Mouse (Mus musculus): ENCODE results near the gene Hsf2.
"Not testable (repeated sequence)": the region's sequence is repeated elsewhere in the genome, so short reads cannot be mapped to it uniquely, and the experiment has no call there.

The Hsf2 gene

DNA sequence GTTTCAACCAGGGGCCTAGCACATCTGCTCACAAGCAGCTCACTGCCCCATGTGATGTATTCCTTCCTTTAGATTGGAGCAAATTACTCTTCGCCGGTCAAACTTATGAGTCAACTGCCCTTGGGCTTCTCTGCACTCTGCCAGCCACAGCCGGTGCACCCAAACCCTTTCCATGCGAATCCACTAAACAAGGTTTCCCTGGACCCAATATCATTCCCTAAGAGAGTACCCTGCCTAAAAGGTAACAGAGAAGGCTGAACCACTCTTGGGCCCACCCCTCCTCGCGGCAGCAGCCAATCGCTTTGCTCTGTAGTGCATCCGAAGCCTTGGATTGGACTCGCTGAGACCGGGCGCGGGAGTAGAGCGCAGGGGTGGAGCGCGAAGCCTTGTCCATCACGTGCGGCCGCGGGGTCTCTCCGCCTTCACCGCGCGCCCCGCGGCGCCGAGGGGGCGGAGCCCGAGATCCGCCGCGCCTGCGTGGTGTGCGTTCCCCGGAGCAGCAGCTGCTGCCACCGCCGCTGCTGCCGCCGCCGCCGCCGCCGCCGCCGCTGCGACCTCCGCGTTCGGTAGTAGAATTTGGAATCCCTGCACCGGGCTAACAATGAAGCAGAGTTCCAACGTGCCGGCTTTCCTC, at the start of gene Hsf2:
Gene Hsf2 (plus strand): TSS at position 478 of the 634 bp plus-strand sequence.
- peak; percentile 95 for DNase-seq (ENCODE audit: low read depth, low spot score)

DNA sequence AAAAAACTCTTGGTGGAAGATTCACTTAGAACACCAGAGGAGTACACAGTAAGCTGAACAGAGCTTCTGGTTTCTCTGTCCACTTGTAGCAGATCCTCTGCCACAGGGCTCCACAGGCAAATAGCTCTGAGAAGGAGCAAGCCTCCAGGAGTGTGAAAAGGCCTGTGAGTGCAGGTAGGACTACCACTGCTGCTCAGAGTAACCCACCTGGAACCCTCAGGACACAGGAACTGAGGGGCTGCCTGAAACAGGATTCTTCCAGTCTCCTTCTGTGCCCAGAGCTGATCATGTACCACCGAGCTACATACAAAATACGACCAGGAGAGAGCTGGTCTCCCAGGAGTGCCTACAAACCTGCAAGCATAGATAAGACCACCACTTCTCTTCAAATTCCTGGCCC, 48.3 kb upstream of the Hsf2 start:
- no peak for DNase-seq (ENCODE audit: low read depth, low spot score)

DNA sequence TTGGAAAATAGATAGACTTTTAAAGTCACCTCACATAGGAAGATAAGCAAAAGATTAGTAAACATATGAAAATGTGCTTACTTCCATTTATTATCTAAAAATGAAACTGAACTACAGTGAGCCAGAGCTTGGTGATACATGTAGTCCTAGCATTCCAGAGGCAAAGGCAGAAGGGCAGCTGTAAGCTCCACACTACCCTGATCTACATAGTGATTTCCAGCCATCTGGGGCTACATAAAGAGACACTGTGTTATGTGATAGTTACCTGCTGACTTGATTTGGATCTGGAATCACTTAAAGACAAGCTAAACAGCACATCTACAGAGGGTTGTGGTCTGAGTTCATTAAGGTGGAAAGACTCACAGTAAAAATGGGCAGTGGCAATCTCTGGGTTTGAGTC, 45.1 kb upstream of the Hsf2 start:
- no peak for DNase-seq (ENCODE audit: low read depth, low spot score)

DNA sequence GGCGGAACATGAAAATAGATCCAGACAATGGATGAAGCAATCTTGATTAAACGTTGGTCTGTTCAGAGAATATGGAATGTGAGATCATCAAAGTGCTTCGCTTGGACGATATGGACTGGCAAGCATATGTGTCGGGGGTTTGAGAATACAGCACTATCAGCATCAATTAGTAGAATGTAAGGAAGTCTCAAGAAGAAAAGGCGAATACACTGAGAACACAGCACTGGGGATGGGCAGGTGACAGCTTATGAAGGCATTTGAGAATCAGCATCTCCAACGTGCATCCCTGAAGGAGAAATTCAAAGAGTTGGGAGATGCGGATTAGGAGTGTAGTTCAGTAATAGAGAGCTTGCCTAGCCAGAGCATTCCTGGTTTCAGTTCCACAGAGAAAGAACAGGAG, 41.8 kb upstream of the Hsf2 start:
- no peak for DNase-seq (ENCODE audit: low read depth, low spot score)

DNA sequence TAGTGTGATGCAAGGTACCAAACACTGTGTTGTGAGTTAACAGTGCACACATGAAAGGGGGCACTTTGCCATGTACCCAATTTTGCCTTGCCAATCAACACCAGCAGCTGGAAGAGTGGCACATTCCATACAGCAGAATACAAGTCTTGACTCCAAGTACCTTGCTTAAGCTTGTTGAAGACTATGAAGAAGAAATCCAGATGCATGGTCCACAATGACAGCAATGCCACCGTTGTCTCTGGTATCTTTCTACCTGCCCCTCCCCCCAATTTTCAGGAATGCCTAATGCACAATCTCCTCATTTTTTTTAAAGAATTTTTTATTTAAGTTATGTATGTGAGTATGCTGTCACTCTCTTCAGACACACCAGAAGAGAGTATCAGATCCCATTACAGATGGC, 40.5 kb upstream of the Hsf2 start:
- DNase-seq (ENCODE audit: low read depth, low spot score): no peak

DNA sequence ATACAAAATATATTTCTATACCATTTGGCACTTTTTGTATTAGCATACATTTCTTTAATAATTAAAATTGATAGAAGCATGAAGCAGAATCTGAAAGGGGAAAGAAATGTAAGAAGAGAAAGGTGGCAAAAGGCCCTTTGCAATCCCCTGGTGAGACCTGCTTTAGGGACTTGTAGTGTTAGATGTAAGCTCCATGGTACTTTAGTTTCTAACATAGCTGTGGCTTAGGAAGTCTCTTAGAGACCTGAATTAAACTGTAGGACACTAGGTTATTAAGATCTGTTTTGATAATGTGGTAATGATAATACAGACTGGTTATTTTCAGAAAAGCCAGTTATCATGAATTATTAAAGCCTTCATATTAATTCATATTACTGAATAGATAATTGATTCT, 38.5 kb upstream of the Hsf2 start:
- no peak for DNase-seq (ENCODE audit: low read depth, low spot score)

- DNase-seq (ENCODE audit: low read depth, low spot score): no peak
Measured at GRCm38 (mm10) chr10:57448051-57448716, 38.0 kb upstream of the Hsf2 start.

DNA sequence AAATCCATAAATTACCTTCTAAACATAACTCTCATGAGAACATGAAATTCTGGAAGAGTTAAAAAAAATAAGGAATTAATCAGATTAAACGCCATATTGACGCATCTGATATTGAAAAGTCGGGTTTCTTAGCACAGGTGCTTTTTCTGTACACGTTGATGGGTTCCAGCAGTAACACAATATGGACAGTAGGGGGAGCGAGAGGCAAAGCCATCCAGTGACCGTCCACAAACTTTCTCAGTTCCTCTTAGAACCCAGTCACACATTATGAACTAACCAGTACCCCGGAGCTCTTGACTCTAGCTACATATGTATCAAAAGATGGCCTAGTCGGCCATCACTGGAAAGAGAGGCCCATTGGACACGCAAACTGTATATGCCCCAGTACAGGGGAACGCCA, 22.9 kb upstream of the Hsf2 start:
- not testable (repeated sequence) for DNase-seq (ENCODE audit: low read depth, low spot score)

DNA sequence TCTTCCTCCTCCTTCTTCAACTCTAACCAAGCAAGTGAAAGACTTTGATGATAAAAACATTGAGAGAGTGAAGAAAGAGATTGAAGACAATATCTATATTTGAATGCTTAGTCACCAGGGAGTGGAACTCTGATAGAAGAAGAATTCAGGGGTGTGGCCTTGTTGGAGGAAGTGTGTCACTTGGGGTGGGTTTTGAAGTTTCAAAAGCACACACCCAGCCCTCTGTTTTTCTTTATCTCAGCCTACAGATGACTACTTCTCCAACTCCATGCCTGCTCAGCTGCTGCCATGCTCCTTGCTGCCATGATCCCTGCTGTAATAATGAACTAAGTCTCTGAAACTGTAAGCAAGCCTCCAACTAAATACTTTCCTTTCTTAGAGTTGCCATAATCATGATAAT, 20.4 kb upstream of the Hsf2 start:
- DNase-seq (ENCODE audit: low read depth, low spot score): no peak

- no peak for DNase-seq (ENCODE audit: low read depth, low spot score)
Measured at GRCm38 (mm10) chr10:57477121-57477843, 8.9 kb upstream of the Hsf2 start.

GRCm38 (mm10) chr10:57481717-57482116, 4.5 kb upstream of the Hsf2 start:
- no peak for DNase-seq (ENCODE audit: low read depth, low spot score)

- DNase-seq (ENCODE audit: low read depth, low spot score): no peak
Measured at GRCm38 (mm10) chr10:57484741-57485140, 1.4 kb upstream of the Hsf2 start.

DNA sequence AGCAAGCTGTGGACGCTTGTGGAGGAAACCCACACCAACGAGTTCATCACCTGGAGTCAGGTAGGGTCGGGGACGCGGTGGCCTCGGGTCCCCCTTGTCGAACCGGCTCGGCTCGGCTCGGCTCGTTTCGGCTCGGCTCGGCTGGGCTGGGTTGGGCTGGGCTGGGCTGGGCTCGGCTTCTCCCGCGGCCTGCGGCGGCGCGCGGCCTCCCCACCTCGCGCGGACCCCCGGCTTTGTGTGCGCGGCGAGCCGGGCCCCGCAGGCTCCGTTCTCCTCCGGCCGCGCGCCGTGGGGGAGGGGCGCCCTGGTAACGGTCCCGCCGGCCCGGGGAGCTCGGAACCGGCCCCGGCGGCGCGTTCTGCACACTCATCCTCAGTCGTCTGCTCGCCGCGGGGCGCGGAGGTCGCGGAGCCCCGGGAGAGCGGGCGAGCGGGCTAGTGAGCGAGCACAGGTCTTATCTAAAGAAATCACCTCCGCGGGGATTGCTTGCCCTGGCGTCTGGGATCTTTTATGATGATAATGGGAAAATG, 422 bp downstream of the Hsf2 start:
- DNase-seq (ENCODE audit: low read depth, low spot score): no peak

DNA sequence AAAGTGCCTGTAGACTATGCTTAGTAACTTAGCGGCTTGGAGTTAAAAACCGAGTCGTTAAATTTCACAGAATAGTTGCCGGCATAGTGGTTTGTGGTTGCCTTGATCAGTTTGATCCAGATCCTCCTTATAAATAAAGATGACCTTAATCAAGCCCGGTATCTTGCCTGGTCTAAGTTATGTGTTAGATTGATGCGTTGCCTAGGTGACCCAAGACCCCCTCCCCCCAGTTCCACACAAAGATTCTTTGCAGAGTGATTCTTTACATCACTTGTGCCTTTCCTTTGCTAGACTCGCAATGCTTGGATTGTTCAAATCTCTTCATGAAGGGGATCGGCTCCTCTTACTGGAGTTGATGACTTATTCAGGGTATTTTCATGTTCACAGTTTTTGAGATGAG, 1.0 kb downstream of the Hsf2 start:
- DNase-seq (ENCODE audit: low read depth, low spot score): no peak

- no peak for DNase-seq (ENCODE audit: low read depth, low spot score)
Measured at GRCm38 (mm10) chr10:57488591-57488990, 2.4 kb downstream of the Hsf2 start.

DNA sequence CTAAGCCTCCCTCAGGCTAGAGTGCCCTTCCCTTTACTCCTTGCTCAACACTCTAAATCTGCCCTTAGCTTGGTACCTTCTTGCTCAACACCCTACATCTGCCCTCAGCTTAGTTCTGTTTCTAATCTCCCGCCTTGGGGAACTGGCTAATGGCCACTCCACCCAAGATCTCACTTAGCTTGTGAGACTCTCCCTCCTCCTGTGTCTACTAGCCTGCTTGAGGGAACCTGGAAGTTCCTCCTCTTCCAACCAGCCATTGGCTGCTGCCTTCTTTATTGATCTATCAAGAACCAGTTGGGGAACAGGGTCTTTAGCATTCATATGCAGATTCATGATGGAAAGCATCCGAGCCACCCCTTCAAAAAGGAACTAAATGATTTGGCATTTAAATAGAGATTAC, 5.9 kb downstream of the Hsf2 start:
- DNase-seq (ENCODE audit: low read depth, low spot score): no peak

DNA sequence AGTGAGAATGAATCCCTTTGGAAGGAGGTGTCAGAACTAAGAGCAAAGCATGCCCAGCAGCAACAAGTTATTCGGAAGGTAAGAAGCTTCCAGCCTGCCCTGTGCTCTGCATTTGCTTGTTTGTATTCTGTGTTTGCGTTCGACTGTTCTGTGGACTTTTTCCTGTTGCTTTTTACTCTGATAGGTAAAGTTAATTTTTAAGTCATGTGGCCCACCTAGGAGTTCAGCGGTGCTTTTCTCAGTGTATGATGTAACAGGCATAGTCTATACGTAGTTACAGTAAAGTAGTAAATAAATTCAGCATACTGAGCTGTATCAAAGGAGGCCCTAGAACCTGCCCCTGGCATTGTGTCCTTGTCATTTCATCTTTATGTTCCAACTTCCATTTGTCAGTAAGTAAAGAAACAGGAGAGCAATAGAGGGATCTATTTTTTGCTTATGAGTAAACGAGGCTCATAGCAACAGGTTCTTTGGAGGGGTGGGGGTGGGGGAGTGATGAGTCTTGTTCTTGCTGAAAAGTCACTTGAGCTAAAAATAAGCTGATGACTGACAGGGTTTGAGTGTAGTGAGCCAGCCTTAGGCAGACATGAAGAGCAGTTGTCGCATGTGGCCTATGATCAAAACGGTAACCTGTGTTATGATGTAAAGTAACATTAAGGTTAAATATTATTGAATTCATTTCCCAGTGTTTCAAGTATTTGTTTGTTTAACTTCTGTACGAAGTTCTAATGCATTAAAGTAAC, 13.4 kb downstream of the Hsf2 start:
- DNase-seq (ENCODE audit: low read depth, low spot score): peak; percentile 83

- no peak for DNase-seq (ENCODE audit: low read depth, low spot score)
Measured at GRCm38 (mm10) chr10:57514616-57515015, 28.4 kb downstream of the Hsf2 start.

DNA sequence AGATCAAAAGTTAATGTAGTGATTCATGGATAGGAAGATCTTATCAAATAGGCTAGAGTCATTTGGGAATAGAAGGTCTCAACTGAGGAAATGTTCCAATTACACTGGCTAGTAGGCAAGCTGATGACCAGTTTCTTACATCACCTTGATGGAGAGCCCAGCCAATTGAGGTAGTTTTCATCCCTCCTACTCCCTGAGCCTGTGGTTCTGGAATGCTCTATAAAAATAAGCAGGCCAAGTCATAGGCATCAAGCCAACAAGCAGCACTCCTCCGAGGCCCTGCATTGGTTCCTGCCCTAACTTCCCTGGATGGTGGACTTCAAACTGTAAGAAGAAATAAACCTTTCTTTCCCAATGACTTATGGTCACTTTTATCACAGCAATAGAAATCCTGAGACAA, 29.1 kb downstream of the Hsf2 start:
- no peak for DNase-seq (ENCODE audit: low read depth, low spot score)

DNA sequence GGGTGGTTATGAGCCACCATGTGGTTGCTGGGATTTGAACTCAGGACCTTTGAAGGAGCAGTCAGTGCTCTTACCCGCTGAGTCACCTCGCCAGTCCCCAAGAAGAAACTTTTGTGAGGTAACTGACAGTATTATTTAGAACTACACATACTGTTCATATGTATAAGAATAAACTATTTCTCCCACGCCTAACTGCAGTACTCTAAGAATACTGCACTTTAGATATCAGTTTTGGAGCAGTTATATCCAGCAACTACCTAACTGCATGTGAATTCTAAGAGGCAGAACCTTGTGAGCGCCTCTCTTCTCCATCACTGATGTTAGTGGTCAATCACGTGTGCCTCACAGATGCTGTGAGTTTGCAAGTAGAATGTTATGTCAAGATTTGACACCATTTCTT, 40.3 kb downstream of the Hsf2 start:
- DNase-seq (ENCODE audit: low read depth, low spot score): no peak

GRCm38 (mm10) chr10:57531076-57531475, 44.9 kb downstream of the Hsf2 start:
- DNase-seq (ENCODE audit: low read depth, low spot score): no peak

DNA sequence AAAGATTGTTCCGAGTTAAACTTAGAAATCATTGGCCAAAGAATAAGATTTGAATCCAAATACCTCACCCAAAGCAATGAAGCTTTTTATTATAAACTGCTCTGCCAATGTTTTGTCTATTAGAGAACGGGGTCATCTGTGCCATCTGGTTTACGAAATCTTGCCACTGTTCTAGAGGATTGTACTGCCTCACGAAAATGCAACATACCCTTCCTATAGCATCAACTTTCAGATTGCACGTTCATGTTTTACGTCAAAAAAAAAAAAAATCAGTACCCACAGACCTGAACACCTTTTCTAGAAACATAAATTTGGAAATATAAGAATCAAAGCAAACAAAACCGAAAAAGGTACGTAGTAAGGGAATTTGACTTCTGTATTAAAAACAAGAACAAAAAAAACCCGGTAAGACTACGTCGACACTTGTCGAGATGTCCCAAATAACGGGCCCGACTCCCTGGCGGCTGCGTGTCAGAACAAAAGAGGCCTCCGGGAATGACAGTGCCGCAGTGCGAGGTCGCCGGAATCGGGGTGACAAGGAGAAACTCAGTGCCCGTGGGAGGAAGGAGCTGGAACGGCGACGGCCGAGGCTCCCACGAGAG, 45.5 kb downstream of the Hsf2 start:
- DNase-seq (ENCODE audit: low read depth, low spot score): no peak

Measured in skeletal muscle tissue, adult 2 months (tissue).